8 mouse cellular contexts compared by ENCODE assay signal in the genomic region with DNA sequence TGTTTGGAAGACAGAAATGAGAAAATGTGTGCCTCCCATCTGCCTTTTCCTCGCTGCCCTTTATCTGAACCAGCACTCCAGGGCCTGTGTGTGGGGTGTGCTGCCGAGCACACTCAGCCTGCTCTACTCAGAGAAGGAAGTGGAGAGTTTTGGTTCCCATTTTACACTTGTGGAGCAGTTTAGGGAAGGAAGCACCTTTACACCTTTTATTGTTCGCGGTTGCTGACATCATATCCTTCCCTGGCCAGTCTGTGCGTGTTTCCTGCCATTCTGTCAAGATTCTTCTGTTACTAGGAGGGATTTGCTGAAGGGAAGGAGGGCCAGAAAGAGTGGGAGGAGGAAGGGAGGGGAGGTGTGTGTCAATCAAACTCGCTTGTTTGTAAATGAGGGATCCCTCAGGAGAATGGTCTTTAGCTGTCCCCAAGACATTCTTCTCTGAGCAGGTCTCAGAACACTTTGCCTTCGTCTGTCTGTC.
DNase-seq lines count a peak whose midpoint lies in the region; ATAC-seq and TF ChIP-seq lines count a peak whose summit lies in the region.

No protein-coding gene starts in this region.

- no peak for TF ChIP-seq CTCF in bone marrow, adult 2 months (IDR thresholded peaks at IDR 0.05; ENCODE audit: control insufficient read depth, insufficient read depth, low read length)

- WGBS in midbrain, embryonic 10.5 days = 39% methylated on average over 7 of the region's 7 CpGs
- 43% methylated on average over 7 of the region's 7 CpGs for WGBS in midbrain, embryonic 15.5 days
- WGBS in bone marrow, adult 2 months = 3% methylated on average over 7 of the region's 7 CpGs

- H3K4me3 ChIP-seq in midbrain, embryonic 10.5 days = no peak overlapping the region
- H3K4me3 ChIP-seq in midbrain, embryonic 15.5 days = no peak overlapping the region
- no peak overlapping the region for H3K4me3 ChIP-seq in bone marrow, adult 2 months (replicated peaks; ENCODE audit: control insufficient read depth, low read depth, low read length)

- peak; percentile 25 for DNase-seq in midbrain, embryonic 10.5 days (ENCODE audit: low spot score)
- DNase-seq in kidney, adult 8-10 months = peak; percentile 51 to 72
- peak; percentile 77 for DNase-seq in lung, postnatal 10 days
- peak; percentile 71 for DNase-seq in telencephalon, adult 2 months (ENCODE audit: low read depth, low spot score)
- no peak for DNase-seq in MN1 (ENCODE audit: low spot score)

- H3K4me1 ChIP-seq in midbrain, embryonic 10.5 days = peaks cover 21% of the 10 kb centered on the region
- H3K4me1 ChIP-seq in midbrain, embryonic 15.5 days = peaks cover 10% of the 10 kb centered on the region; the same call in 1 of the 2 replicates
- H3K4me1 ChIP-seq in bone marrow, adult 2 months (ENCODE audit: control insufficient read depth, insufficient read depth, low read length) = peaks cover 2% of the 10 kb centered on the region; the same call in 1 of the 2 replicates

- no peak overlapping the region for H3K9ac ChIP-seq in midbrain, embryonic 15.5 days

- no peak overlapping the region for H3K4me2 ChIP-seq in midbrain, embryonic 15.5 days

- H3K36me3 ChIP-seq in midbrain, embryonic 10.5 days = no peaks in the 10 kb centered on the region
- H3K36me3 ChIP-seq in midbrain, embryonic 15.5 days (replicated peaks) = no peaks in the 10 kb centered on the region

- no peak for TF ChIP-seq POLR2A in bone marrow, adult 2 months (IDR thresholded peaks at IDR 0.05; ENCODE audit: borderline replicate concordance, control insufficient read depth, low read depth, low read length)

- peaks cover 7% of the 10 kb centered on the region; the same call in 1 of the 2 replicates for H3K27me3 ChIP-seq in midbrain, embryonic 10.5 days (ENCODE audit: low read depth, poor library complexity, severe bottlenecking)
- H3K27me3 ChIP-seq in midbrain, embryonic 15.5 days (replicated peaks) = no peaks in the 10 kb centered on the region

- no peak for ATAC-seq in midbrain, embryonic 15.5 days (replicated peaks)
- ATAC-seq in granulocyte monocyte progenitor cell, adult 5-6 weeks (replicated peaks; ENCODE audit: poor library complexity, severe bottlenecking) = peak; percentile 94

- no peaks in the 10 kb centered on the region for H3K9me3 ChIP-seq in midbrain, embryonic 10.5 days (replicated peaks)
- no peaks in the 10 kb centered on the region for H3K9me3 ChIP-seq in midbrain, embryonic 15.5 days

- no peak overlapping the region for H3K27ac ChIP-seq in midbrain, embryonic 10.5 days (replicated peaks)
- H3K27ac ChIP-seq in midbrain, embryonic 15.5 days = no peak overlapping the region
- H3K27ac ChIP-seq in bone marrow, adult 2 months (ENCODE audit: control insufficient read depth, insufficient read depth, low read depth, low read length, poor library complexity) = peak overlapping the region; percentile 91
